Comparison of ENCODE assay signal across 8 mouse cellular contexts in genomic region chr17:13744824-13745223, GRCm38 (mm10). TPM values are rescaled to one million over a fixed set of nuclear protein-coding genes. Genes with fewer than 3 reads are reported as not detected.
DNase-seq lines count a peak whose midpoint lies in the region; ATAC-seq and TF ChIP-seq lines count a peak whose summit lies in the region.

No protein-coding gene starts in this region.

- peaks cover 46% of the 10 kb centered on the region for H3K4me1 ChIP-seq in limb, embryonic 12.5 days (replicated peaks)
- peaks cover 47% of the 10 kb centered on the region for H3K4me1 ChIP-seq in limb, embryonic 10.5 days
- H3K4me1 ChIP-seq in heart, postnatal 0 days (ENCODE audit: control insufficient read depth, insufficient read depth) = peaks cover 17% of the 10 kb centered on the region

- DNase-seq in limb, embryonic 10.5 days (ENCODE audit: low spot score) = no peak
- DNase-seq in cerebellum, adult 18-20 months = peak; percentile 63 to 68
- DNase-seq in heart, postnatal 0 days (ENCODE audit: low spot score) = peak; percentile 61
- DNase-seq in kidney, postnatal 36 days = peak; percentile 94 to 95
- no peak for DNase-seq in frontal cortex, postnatal 25 days (ENCODE audit: low spot score in 2 of 2)
- DNase-seq in layer of hippocampus, postnatal 14 days (ENCODE audit: low spot score in 2 of 2) = no peak
- no peak for DNase-seq in spleen, postnatal 14 days (ENCODE audit: low spot score in 2 of 2)

- no peak for ATAC-seq in limb, embryonic 12.5 days (ENCODE audit: insufficient number of reproducible peaks, insufficient read depth, low FRiP score, low TSS enrichment, low read depth)
- no peak for ATAC-seq in heart, postnatal 0 days (ENCODE audit: insufficient read depth, low read depth)

- H3K4me2 ChIP-seq in limb, embryonic 12.5 days = no peak overlapping the region
- H3K4me2 ChIP-seq in heart, postnatal 0 days (ENCODE audit: low read depth, low read length) = no peak overlapping the region

- H3K27ac ChIP-seq in limb, embryonic 12.5 days = peak overlapping the region; percentile 79; the same call in 1 of the 2 replicates
- H3K27ac ChIP-seq in limb, embryonic 10.5 days = no peak overlapping the region
- H3K27ac ChIP-seq in heart, postnatal 0 days (ENCODE audit: low read depth) = no peak overlapping the region

- no peak overlapping the region for H3K4me3 ChIP-seq in limb, embryonic 12.5 days (replicated peaks)
- no peak overlapping the region for H3K4me3 ChIP-seq in limb, embryonic 10.5 days
- H3K4me3 ChIP-seq in heart, postnatal 0 days (ENCODE audit: low read depth, low read length) = no peak overlapping the region

- no peak for TF ChIP-seq EP300 in heart, postnatal 0 days (IDR thresholded peaks at IDR 0.05; ENCODE audit: low read depth)

- H3K9ac ChIP-seq in limb, embryonic 12.5 days (replicated peaks) = no peak overlapping the region
- no peak overlapping the region for H3K9ac ChIP-seq in heart, postnatal 0 days (replicated peaks; ENCODE audit: low read depth, low read length)

- no peaks in the 10 kb centered on the region for H3K9me3 ChIP-seq in limb, embryonic 12.5 days
- H3K9me3 ChIP-seq in limb, embryonic 10.5 days (replicated peaks) = no peaks in the 10 kb centered on the region
- no peaks in the 10 kb centered on the region for H3K9me3 ChIP-seq in heart, postnatal 0 days (replicated peaks; ENCODE audit: control insufficient read depth, low read length)

- no peaks in the 10 kb centered on the region for H3K27me3 ChIP-seq in limb, embryonic 12.5 days
- no peaks in the 10 kb centered on the region for H3K27me3 ChIP-seq in limb, embryonic 10.5 days (ENCODE audit: low read depth, poor library complexity, severe bottlenecking)
- 0 out of 2 replicates have a peak, but pooled peaks cover 3% of the 10 kb centered on the region for H3K27me3 ChIP-seq in heart, postnatal 0 days (ENCODE audit: control insufficient read depth, insufficient read depth, low read length)

- H3K36me3 ChIP-seq in limb, embryonic 12.5 days = no peaks in the 10 kb centered on the region
- H3K36me3 ChIP-seq in limb, embryonic 10.5 days = no peaks in the 10 kb centered on the region
- no peaks in the 10 kb centered on the region for H3K36me3 ChIP-seq in heart, postnatal 0 days (replicated peaks; ENCODE audit: control insufficient read depth, insufficient read depth, low read length)

- no peak for TF ChIP-seq CTCF in heart, postnatal 0 days (IDR thresholded peaks at IDR 0.05; ENCODE audit: low read depth)

- 44% methylated on average over 4 of the region's 4 CpGs for WGBS in limb, embryonic 12.5 days
- WGBS in limb, embryonic 10.5 days = 76% methylated on average over 4 of the region's 4 CpGs
- 16% methylated on average over 4 of the region's 4 CpGs for WGBS in heart, postnatal 0 days

RNA-seq across cellular contexts. Expression of gene Afdn, which starts 15.5 kb away (rescaled TPM):
- 68.6 and 76.5 TPM in 2 replicates for polyA plus RNA-seq in limb, embryonic 12.5 days (2016; fragmentation: Nextera tagmentation; extraction: Ambion mirVana)
- 65.6 and 70.2 TPM in 2 replicates for polyA plus RNA-seq in limb, embryonic 10.5 days (2016; fragmentation: Nextera tagmentation; extraction: Ambion mirVana)
- 38.0 and 41.9 TPM in 2 replicates for total RNA-seq in heart, postnatal 0 days (2014; rRNA removed; ENCODE audit: low replicate concordance)
- polyA plus RNA-seq in heart, postnatal 0 days (2015; fragmentation: Nextera tagmentation; extraction: Ambion mirVana) = 49.4 and 52.8 TPM in 2 replicates
- total RNA-seq in layer of hippocampus, postnatal 14 days (2021) = 100 to 1,000 TPM; 106 to 112 TPM

RNA-seq across cellular contexts. Expression of gene Tcte2, which starts 16.8 kb away (rescaled TPM):
- polyA plus RNA-seq in limb, embryonic 12.5 days (2016; fragmentation: Nextera tagmentation; extraction: Ambion mirVana) = 4.8 and 5.7 TPM in 2 replicates
- polyA plus RNA-seq in limb, embryonic 10.5 days (2016; fragmentation: Nextera tagmentation; extraction: Ambion mirVana) = 2.6 and 3.3 TPM in 2 replicates
- 0.58 and 0.92 TPM in 2 replicates for total RNA-seq in heart, postnatal 0 days (2014; rRNA removed; ENCODE audit: low replicate concordance)
- 4.3 and 4.5 TPM in 2 replicates for polyA plus RNA-seq in heart, postnatal 0 days (2015; fragmentation: Nextera tagmentation; extraction: Ambion mirVana)
- 10 to 100 TPM; 15.1 to 17.0 TPM for total RNA-seq in layer of hippocampus, postnatal 14 days (2021)

Comparison
In these comparisons a context has a peak if more than half of its experiments do, and no peak if none do; other contexts are left out.
1. DNase-seq: peak in cerebellum, adult 18-20 months (2 of 2), heart, postnatal 0 days (single experiment) and kidney, postnatal 36 days (2 of 2); none in limb, embryonic 10.5 days (single experiment), frontal cortex, postnatal 25 days (0 of 2), layer of hippocampus, postnatal 14 days (0 of 2) and spleen, postnatal 14 days (0 of 2).